Mouse (Mus musculus) spleen, adult 12 weeks (tissue): ENCODE data around the gene Hilpda.

Experiments used
- DNase-seq: peaks from one replicate; pipeline ENCODE4 v3.0.0; 2022; ENCODE audit warnings: low spot score

Hilpda gene

DNA sequence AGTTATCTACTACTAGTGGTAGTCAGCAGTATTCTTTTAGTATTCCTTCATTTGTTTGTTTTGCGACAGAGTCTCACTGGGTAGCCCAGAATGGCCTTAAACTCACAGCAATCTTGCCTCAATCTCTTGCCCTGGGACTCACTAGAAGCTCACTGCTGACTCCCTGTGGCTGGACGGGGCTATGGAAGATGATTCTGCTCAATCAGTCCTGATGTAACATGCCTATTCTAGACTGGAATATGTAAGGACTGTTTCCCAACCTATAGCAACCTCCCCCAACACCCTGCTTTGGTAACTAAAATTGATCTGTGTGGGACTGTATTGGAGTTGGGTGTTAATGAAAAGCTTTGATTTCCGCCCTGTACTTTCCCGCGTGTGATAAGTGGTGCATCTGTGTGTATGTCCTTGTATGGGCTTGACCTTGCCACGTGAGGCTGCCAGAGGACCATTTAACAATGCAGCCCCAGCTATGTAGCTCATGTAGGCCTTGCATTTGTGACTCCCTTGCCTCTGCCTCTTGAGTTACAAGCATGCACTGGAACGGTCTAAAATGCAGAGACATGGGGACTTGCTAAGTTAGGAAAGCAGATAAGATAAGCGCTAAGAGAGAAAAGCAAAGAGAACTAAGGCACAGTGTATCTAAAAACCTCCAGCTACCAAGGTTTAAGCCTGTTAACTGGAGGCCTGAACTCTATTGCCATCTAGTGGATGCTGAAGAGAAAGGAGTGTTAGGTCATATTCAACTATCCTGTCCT lies 6.4 kb downstream of the Hilpda start:
- no peak for DNase-seq

DNA sequence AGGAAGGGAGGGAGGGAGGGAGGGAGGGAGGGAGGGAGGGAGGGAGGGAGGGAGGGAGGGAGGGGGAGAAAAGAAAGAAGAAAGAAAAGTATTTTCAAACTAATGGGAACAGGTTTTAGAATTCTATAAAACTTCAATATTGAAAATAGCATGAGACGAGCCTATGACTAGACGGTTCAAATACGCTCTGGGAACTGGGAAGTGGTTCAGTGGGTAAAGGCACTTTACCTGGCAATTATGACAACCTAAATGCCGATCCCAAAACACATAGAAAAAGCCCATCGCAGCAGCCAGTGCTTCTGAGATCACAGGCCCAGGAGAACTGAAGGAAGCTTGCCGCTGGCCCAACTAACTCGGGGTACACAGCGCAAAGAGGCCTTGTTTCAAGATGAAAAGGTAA lies 7.0 kb downstream of the Hilpda start, which contains the start of gene Fam71f2:
TSS of gene Fam71f2 (plus strand) at position 301 of the 400 bp plus-strand sequence.
- DNase-seq = no peak

DNA sequence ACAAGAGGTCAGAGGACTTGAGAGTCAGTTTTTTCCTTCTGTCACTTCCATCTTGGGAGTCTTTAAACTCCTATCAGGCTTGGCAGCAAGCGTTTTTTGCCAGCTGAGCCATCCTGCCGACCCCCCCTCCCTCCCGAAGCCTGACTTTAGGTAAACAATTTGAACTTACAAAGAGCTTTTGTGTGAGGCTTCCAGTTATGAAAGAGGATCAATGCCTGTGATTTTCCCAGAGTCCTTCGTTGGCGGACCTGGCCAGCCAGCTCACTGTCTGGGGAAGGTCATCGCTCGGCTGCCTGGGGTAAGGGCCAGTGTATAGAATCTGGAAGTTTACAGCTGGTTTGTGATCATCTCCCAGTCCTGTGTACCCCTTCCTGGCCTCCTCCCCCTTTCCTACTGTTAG lies 8.4 kb downstream of the Hilpda start:
- no peak for DNase-seq

DNA sequence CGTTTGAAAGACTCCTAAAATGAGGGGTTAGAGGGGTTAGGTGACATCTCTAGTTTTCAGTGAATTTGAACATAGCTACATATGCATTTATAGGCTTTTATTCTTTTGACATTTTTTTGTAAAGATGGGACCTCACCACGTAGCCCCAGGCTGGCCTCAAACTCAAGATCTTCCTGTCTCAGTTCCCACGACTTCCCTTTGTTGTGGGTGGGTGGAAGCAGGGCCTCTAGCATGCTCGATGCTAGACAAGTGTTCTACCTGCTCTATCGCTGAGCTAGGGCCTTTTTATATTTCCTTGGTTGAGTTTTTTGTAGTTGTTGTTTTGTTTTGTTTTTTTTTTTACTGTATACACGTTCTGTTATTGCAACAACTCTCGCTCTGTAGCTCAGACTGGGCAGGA lies 14.6 kb downstream of the Hilpda start:
- DNase-seq = no peak

DNA sequence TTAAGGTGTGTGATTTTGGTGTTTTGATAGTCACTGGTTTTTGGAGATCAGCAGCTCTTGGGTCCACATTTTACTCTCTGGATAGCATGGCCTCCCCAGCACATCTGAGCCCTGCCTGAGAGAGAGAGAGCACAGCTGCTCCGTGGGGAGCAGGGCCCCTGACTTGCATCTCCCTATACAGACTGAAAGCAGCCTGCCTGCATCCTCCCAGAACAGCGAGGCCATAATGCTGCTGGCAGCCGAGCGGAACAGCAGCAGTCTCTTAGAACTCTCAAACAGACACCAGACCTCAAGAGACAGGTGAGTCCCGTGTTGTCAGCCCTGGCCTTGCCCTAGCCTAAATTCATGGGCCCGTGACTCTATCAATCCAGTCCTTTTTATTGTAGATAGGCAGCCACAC lies 15.2 kb downstream of the Hilpda start:
- DNase-seq = no peak

DNA sequence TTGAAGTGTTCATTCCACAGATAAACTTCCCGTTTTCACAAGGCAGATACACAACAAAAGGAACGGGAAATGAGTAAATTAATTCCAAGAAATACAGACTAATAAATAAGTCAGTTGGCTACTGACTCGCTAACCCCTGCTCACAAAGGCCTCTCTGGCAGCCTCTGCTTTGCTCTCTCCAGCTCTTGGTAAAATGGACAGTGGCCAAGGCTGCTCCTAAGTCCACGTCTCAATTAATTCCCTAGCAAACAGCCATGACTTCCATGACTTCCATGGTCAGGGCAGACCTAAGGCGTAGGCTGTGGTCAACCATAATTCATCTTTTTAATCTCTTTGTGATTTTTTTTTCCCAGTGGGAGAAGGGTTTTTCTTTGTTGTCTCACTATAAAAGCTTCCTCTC lies 15.7 kb downstream of the Hilpda start:
- DNase-seq = no peak

DNA sequence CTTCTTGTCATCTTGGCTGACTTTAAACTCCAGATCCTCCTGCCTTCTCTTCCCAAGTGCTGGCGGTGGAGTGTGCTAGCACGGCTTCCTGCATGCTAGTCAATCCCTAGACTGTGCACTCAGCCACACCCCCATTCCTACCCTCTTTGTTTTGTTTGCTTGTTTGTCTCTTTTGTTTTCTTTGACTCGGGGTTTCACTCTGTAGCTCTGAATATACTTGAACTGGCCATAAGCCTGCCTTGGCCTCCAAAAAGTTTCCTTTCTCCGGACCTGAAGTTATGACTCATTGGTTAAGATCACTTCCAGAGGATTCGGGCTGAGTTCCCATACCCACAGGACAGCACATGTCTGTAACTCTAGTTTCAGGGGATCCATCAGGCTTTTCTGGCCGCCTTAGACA lies 16.4 kb downstream of the Hilpda start:
- no peak for DNase-seq

DNA sequence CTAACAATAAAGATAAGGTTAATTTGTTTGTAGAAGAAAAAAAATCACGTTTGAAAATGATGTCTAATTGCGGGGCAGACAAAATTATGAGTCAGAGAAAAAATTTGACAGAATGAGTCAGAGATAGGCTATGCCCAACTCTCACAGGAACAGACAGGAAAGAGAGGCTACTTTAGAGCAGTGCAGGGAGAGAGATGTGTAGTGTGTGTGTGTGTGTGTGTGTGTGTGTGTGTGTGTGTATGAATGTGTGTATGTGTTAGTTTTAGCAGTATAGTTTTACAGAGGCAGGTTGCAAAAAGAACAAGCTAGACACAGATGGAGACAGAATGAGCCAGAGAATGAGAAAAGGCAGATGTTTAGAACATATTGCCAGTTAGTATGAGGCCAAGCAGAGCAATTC lies 26.8 kb downstream of the Hilpda start:
- DNase-seq = no peak

DNA sequence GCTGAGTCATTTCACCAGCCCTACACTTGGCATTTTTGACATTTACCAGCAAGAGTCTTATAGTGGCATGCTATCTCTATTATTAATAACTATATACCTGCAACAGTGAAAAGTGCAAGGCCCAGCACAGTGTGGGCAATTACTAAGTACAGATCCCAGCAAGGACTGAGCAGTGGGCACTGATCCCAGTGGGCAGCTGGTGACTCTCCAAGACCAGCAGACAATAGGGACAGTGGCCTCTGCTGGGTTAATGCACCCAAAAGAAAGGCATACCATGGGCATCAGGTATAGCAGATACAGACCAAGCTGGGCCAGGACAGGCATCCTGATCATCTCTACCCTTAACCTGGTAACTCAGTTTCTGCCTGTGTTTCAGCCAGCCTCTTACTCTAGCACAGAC lies 31.0 kb downstream of the Hilpda start:
- DNase-seq = no peak

DNA sequence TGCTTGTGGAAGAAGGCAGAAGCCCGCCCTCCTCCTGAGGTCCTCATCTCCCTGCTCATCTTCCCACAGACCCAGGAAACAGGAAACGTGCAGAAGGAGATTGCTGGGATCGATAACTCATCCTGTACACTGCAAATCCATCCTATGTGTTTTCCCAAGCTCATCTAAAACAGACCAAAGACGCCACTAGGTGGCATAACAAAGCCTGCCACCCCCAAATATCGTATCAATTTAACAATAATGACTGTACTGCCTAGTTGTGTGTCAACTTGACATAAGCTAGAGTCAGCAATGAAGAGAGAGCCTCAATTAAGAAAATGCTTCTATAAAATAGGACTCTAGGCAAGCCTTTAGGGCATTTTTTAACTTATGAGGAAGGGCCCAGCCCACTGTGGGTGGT lies 31.4 kb downstream of the Hilpda start:
- DNase-seq = no peak

DNA sequence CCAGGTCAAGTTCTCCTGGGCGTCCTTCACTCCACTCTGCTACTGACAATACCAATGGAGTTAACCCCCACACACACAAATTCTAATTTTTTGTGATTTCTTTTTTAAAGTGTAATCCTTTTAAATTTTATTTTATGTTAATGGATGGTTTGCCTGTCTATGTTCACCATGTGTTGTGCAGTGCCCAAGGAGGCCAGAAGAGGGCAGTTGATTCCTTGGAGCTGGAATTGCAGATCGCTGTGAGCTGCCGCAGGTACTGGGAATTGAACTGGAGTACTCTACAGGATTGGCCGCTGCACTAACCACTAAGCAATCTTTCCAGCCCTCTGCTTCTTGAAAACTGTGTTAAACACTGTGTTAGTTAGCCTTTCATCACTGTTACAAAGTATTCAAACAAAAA lies 33.2 kb downstream of the Hilpda start:
- no peak for DNase-seq

DNA sequence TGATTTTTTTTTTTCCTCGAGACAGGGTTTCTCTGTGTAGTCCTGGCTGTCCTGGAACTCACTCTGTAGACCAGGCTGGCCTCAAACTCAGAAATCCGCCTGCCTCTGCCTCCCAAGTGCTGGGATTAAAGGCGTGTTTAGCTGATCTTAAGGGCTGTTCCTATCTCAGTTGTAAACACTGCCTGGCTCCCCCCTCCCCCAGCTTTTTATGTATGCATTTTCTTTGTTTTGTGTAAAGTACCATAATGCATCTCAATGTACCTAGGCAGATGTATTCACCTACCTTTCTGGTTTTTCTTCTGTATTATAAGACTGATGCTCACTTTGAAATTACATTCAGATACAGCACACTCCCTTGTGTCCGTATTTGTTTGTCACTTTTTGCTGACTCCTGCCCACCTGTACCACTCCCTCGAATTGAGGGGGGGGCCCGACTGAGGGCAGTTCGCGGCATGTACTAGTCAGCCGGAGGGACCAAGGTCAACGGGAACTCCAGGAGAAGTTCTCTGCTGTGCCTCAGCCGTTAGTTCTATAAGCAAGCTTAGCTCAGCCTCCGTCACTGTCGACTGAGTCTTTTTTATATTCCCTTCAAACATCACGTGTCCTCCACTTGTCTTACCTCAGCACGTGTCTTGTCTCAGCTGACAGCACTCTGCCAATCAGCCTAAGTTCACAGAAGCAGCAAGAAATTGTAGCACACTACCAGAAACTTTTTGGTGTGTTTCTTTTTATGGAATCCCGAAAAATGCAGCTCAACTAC lies 36.7 kb downstream of the Hilpda start:
- no peak for DNase-seq

DNA sequence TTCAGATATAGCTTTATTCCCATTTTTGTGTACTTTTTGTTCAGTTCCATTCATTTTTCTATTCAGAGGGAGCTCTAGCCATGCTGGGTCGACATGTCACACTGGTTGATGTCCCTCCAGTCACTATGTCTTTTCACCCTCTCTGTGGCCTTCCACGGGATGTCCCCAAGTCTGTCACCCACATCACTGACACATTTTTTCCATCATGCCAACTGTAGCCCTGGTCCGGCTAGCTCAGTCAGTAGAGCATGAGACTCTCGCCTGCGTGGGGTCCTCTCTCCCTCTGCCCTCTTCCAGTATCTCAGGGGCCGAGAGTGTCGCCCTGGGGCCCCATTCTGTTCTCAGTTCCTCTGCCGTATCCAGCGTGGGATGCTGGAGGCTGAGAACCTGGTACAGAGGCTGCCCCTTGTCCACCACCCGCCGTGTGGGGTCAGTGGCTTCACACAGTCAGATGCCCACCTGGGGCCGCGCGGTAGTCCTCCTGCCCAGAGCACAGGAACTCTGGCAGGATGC lies 41.5 kb downstream of the Hilpda start:
- no peak for DNase-seq

DNA sequence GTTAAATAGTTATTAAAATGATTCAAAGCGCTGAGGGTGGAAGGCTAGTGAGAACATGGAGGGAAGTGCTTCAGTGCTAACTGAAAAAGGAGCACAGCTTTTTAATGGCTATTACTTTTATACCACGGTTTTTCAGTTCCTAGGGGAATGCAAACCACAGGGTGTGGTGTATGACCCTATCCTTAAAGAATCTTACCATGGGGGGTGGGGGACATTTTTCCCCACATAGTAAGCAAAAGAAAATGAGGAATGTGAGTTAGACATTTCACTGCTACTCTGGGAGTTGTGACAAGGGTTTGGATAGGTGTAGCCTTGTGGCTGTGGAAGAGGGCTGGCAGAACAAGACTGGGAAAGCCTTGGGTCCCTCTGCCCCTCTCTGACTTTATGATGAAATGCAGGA lies 45.0 kb downstream of the Hilpda start:
- no peak for DNase-seq

DNA sequence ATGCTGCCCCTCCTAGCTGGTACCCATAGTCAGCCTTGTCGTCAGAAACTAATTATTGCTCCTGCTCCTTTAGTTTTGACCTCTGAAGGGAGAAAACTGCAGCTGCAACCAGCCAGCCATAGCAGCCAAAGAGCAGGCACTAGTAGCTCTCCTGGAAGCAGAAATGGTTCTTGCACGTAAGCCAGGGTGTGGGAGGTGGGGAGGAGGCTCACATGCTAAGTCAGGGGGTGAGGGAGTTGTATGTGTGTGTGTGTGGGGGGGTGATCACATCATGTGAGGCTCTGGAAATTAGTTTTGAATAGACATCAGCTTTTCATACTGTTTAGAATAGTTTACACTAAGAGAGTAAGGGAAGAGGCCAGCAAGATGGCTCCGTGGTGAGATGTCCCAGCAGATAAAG lies 45.7 kb downstream of the Hilpda start:
- DNase-seq = no peak

DNA sequence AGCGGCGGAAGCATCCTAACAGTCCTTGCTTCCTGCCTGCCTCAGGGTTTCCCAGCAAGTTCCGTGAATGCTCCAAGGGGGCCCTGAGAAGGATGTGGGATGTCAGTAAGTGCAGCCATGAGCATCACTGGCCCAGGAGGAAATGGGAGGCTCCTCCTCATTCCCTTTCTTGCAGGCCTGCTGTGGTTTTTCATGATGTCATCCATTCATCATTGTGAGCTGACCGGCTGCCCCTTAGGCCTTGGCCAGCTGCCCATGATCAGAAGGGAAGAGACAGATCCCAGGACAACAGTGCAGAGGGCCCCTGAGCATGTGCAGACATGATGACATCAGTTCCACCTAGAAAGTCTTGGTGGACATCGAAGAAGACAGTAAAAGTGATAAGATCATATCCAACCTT lies 46.6 kb downstream of the Hilpda start, which contains the start of gene Fam71f1:
TSS of gene Fam71f1 (plus strand) at position 262 of the 400 bp plus-strand sequence.
- DNase-seq = no peak

DNA sequence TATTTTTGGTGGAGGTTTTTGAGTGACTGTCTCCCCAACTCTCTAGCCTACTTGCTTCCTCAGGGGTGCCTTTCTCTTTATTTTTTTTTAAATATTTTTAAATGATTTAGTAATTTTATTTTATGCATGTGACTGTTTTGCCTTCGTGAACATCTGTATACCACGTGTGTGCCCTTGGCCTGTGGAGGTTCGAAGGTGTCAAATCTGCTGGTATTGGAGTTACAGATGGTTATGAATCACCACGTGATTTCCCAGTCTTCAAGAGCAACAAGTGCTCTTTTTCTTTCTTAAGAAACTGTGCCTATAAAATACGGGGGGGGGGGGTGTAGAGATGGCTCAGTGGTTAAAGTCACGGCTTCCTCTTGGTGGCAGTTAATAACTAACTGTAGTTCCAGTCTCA lies 49.3 kb downstream of the Hilpda start:
- DNase-seq = no peak

DNA sequence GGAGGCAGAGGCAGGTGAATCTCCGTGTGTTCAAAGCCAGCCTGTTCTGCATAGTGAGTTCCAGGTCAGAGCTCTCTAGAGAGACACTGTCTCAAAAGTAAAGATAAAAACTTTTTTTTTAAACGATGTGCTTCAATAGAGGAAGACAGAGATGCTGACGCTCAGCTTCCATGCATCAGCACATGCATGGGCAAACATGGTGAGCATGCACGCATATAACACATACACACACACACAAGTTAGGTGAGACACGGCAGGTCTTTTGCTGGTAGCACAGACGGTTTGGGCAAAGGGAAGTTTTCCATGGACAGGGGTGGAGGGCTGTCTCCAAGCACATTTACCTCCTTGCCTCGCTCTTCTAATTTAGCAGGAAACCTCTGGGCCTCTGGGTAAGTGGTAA lies 49.9 kb downstream of the Hilpda start:
- DNase-seq = no peak

DNA sequence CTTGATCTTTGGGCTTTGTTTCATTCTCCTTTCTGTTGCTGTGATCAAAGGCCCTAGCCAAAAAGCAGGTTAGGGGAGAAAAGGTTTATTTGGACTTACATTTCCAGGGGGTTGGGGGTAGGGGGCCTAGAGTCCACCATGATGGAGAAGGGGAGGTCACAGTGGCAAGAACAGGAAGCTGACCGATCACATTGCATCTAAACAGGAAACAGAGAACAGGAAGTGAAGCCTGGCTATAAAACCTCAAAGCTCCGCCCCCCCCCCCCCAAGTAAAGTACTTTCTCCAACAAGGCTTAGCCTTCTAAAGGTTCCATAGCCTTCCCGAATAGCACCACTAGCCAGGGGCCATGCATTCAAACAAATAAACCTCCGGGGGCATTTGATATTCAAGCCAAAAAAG lies 50.4 kb downstream of the Hilpda start:
- no peak for DNase-seq
